Mouse (Mus musculus): ENCODE data around the gene Iltifb.
"Not testable (repeated sequence)": the region's sequence is repeated elsewhere in the genome, so short reads cannot be mapped to it uniquely, and the experiment has no call there.

The Iltifb gene

GRCm38 (mm10) chr10:118294938-118295337 lies at the start of gene Iltifb:
Gene Iltifb, minus strand, starts transcription at chr10:118295038.
- no peak for DNase-seq (ENCODE audit: low spot score)

DNA sequence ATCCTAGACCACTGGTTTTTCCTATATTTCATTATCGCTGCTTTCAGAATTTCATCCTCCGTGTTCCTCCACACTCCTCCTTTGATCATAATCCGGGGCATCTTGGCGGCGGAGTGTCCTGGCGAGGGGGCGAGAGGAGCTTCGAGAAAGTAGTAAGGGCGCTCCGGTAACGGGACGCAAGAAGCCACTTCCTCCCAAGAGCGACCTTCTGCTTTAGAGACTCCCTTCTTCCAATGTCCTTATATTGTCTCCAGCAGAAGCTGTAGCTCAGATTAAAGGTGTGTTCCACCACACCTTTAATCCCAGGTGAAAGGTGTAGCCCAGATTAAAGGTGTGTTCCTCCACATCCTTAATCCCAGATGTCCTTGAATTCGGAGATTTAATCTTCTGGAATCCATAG lies 48.3 kb upstream of the Iltifb start, which contains the start of gene Gm9046:
Gene Gm9046 (minus strand): TSS at position 101 of the 400 bp plus-strand sequence.
- DNase-seq (ENCODE audit: low spot score): not testable (repeated sequence)

GRCm38 (mm10) chr10:118337731-118338130 lies 42.9 kb upstream of the Iltifb start, which contains the start of gene Gm9045:
Gene Gm9045, minus strand, starts transcription at chr10:118337831.
- not testable (repeated sequence) for DNase-seq (ENCODE audit: low spot score)

DNA sequence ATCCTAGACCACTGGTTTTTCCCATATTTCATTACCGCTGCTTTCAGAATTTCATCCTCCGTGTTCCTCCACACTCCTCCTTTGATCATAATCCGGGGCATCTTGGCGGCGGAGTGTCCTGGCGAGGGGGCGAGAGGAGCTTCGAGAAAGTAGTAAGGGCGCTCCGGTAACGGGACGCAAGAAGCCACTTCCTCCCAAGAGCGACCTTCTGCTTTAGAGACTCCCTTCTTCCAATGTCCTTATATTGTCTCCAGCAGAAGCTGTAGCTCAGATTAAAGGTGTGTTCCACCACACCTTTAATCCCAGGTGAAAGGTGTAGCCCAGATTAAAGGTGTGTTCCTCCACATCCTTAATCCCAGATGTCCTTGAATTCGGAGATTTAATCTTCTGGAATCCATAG lies 37.5 kb upstream of the Iltifb start, which contains the start of gene Gm9044:
Gene Gm9044 (minus strand): TSS at position 101 of the 400 bp plus-strand sequence.
- DNase-seq (ENCODE audit: low spot score): not testable (repeated sequence)

GRCm38 (mm10) chr10:118326869-118327268 lies 32.0 kb upstream of the Iltifb start, which contains the start of gene Gm9040:
Gene Gm9040, minus strand, starts transcription at chr10:118326969.
- not testable (repeated sequence) for DNase-seq (ENCODE audit: low spot score)

DNA sequence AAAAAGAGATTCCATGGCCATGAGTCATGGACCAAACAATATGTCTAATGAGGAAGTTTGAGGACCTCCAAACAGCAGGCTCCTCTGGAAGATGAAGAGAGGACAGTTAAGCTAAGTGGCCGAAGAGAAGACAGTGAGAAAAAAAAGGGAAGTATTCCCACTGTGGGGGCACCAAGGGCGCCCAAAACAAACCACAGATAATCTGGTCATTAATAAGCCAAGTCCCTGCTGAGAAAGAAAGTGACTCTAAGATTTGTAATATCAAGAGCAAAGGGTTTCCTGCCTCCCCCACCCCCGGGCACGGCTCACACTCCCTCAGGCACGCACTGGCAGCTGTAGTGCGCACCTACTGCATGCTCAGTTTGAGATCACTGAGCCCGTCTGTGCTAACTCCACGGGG lies 24.2 kb upstream of the Iltifb start:
- no peak for DNase-seq (ENCODE audit: low spot score)

DNA sequence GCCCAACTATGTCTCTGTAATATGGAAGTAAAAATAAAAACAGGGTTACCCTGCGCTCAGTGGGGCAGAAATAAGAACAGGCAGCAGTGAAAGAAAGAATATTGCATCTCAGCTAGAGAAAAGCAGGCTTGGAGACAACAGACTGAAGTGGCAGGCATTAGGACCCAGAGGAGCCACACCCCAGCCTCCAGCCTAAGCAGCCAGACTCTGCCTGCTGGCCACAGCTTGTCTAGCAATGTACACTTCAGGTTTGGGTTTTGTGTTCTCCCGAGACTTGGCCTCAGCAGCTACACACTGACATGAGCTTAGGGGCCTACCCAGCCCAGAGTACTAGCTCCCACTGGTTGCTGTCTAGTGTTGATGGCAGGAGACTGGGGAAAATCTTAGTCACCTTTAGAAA lies 7.3 kb upstream of the Iltifb start:
- DNase-seq (ENCODE audit: low spot score): not testable (repeated sequence)

DNA sequence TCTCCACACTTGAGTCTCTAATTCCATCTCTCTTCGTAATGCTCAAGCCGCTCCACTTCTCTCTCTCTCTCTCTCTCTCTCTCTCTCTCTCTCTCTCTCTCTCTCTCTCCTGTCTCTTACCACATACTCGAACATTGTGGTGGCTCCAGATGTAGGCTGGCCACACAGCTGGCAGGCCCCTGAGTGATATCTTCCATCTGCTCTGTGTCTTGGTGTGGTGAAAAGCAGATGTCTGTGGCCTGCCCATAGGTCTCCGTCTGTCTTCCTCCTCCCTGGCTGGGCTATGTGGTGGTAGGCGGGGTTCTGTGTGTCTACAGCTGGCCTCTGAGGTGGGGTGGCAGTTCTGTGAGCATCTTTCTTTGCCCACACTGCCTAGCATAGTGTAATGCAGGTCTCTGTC lies 11.8 kb downstream of the Iltifb start:
- not testable (repeated sequence) for DNase-seq (ENCODE audit: low spot score)

GRCm38 (mm10) chr10:118282565-118282964 lies 12.3 kb downstream of the Iltifb start:
- not testable (repeated sequence) for DNase-seq (ENCODE audit: low spot score)

- DNase-seq (ENCODE audit: low spot score): not testable (repeated sequence)
Measured at GRCm38 (mm10) chr10:118278069-118278468, 16.8 kb downstream of the Iltifb start.

DNA sequence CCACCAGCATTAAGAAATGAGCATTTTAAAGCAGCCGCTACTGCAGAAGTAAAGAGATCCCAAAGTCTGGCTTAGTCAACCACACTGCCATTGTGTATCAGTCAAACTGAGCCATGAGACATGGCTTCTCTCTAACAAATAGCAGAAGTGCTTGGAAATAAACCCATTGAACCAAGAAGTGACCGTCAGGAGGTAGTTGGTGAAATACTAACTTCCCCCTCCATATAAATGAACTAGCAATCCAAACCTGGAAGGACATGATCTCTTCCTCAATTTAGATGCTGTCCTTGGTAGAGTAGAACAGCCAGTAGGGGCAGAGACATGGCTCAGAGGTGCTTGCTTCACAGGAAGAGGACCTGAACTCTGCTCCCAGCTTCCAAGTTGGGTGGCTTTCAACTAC lies 23.4 kb downstream of the Iltifb start:
- not testable (repeated sequence) for DNase-seq (ENCODE audit: low spot score)

DNA sequence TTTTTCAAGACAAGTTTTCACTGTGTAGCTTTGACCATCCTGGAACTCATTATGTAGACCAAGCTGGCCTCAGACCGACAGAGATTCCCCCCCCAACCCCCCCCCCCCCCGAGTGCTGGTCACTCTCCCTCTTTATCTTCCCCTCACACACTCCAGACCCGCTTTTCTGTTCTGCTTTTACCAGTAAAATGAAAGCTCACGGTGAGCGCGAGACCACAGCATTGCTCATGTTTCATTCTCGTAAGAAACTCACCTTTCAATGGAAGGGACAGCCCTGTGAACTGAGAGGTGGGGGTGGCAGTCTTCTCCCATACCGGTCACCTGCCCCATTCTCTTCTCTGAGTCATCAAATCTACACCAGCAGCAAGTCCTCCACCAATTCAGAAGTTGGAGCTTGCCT lies 26.0 kb downstream of the Iltifb start:
- DNase-seq (ENCODE audit: low spot score): not testable (repeated sequence)

DNA sequence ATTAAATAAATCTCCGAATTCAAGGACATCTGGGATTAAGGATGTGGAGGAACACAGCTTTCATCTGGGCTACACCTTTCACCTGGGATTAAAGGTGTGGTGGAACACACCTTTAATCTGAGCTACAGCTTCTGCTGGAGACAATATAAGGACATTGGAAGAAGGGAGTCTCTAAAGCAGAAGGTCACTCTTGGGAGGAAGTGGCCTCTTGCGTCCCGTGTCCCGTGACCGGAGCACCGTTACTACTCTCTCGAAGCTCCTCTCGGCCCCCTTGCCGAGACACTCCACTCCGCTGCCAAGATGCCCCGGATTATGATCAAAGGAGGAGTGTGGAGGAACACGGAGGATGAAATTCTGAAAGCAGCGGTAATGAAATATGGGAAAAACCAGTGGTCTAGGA lies 36.5 kb downstream of the Iltifb start, which contains the start of gene Gm32802:
Gene Gm32802 (plus strand): TSS at position 301 of the 400 bp plus-strand sequence.
- DNase-seq (ENCODE audit: low spot score): not testable (repeated sequence)

- DNase-seq (ENCODE audit: low spot score): no peak
Measured at GRCm38 (mm10) chr10:118250852-118251295, 44.0 kb downstream of the Iltifb start.

DNA sequence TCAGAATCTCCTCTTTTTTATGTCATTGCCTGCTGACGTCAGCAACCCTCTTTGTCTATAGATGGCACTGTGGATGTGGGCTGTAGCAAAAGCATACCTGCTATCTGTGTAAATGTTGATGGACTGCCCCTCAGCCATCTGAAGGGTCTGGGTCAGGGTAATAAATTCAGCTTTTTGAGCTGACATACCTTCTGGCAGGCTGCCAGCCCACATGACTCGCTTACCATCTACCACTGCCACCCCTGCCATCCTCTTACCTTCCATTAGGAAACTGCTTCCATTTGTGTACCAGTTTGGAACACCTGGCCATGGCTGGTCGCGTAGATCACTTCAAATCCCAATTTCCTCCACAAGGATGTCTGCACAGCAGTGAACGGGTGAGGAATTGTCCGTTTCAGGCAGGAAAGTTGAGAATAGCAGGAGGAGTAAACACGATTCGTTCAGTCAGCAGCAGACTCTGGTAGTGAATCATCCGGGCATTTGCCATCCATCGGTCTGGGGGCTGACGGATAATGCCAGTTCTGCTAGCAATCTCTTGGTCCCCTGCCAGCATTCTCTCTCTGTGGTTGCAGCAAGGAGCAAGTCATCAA lies 45.7 kb downstream of the Iltifb start:
- DNase-seq (ENCODE audit: low spot score): not testable (repeated sequence)

- DNase-seq (ENCODE audit: low spot score): not testable (repeated sequence)
Measured at GRCm38 (mm10) chr10:118240680-118241079, 54.2 kb downstream of the Iltifb start, which contains the start of gene Gm32717. Gene Gm32717, minus strand, starts transcription at chr10:118240780.

Measured in adipocyte (in vitro differentiated cells).